Mouse (Mus musculus) kidney, adult 10 weeks (tissue): ENCODE measurements around the gene Slco2a1. TPM values are rescaled to one million over a fixed set of nuclear protein-coding genes. Genes with fewer than 3 reads are reported as not detected.

ENCODE experiments used
- polyA plus RNA-seq: library from polyadenylated mRNA; stranded (reverse); fragments of 350-450 nt; fragmentation: Illumina TruSeq; extraction: RNeasy Lipid Tissue Mini Kit (QIAGEN cat#74804); gene quantifications from one replicate; pipeline ENCODE4 v1.2.3, GENCODE M21; 2014; ENCODE audit warnings: low read depth, low replicate concordance

Gene Slco2a1
- polyA plus RNA-seq = 4.4 TPM

GRCm38 (mm10) chr9:102988462-102988861, at the start of gene Slco2a1:
Gene Slco2a1, plus strand, starts transcription at chr9:102988712.

GRCm38 (mm10) chr9:103111621-103112470, 123.3 kb downstream of the Slco2a1 start, which contains the start of gene Rab6b:
Gene Rab6b, plus strand, starts transcription at chr9:103111787.

Other genes with a start within 250 kb of the Slco2a1 start
- 80.9 TPM for gene Ryk, start 153.8 kb upstream of the Slco2a1 start, polyA plus RNA-seq
- gene Rab6b, start 123.1 kb downstream of the Slco2a1 start, polyA plus RNA-seq = 11.0 TPM
- 8.9 TPM for gene Srprb, start 213.4 kb downstream of the Slco2a1 start, polyA plus RNA-seq
- gene Gm20425, start 241.6 kb downstream of the Slco2a1 start, polyA plus RNA-seq = 2.6 TPM
- gene Trf, start 241.7 kb downstream of the Slco2a1 start, polyA plus RNA-seq = 80.1 TPM